8 mouse cellular contexts compared by ENCODE assay signal in the genomic region with DNA sequence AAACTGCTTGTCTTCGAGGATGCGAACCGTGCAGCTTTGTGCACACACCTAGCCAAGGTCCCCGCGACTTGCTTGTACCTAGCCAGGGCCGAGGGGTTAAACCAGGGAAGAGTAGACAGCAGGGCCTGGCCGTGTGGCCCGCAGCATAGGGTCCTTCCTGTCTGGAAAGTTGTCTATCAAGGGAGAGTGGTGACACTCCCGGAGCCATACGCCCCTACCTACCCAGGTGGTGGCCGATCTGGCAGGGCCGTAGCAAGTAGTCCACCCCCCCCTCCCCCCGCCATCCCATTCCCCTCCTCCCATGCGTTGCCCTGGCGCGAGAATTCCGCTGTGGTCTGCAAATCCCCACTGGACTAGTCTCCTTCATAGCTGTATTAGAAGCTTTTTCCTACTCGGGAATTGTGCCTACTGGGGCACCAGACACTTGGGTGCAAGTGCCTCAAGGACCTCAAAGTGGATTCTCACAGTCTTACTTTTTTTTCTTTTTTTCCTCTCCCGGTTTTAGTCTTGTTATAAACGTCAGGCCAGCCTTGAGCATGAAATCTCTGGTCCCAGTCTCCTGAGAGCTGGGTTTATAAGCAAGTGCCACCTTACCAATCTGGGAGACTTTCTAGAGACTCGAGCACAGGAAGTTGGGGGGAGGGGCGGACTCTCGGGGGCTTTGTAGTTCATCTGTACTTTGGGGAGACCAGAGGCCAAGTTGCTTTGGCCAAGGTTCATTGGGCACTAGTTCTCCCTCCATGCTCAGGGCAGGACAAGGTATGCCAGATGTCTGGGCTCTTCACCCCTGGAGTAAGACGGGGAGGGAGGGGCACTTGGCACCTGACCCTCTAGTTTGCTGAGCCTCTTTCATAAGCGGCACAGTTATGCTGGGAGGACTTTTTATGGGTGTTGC. TPM values are rescaled to one million over a fixed set of nuclear protein-coding genes. Genes with fewer than 3 reads are reported as not detected.
DNase-seq lines count a peak whose midpoint lies in the region; ATAC-seq and TF ChIP-seq lines count a peak whose summit lies in the region.

No protein-coding gene starts in this region.

- H3K27ac ChIP-seq in embryonic facial prominence, embryonic 11.5 days (replicated peaks; ENCODE audit: low read depth, low read length) = peak overlapping the region; percentile 75
- peak overlapping the region; percentile 82 for H3K27ac ChIP-seq in heart, postnatal 0 days (ENCODE audit: low read depth)
- H3K27ac ChIP-seq in stomach, embryonic 14.5 days (ENCODE audit: low read length) = peak overlapping the region; percentile 85

- H3K4me1 ChIP-seq in embryonic facial prominence, embryonic 11.5 days (ENCODE audit: control insufficient read depth, insufficient read depth, low read length) = no peaks in the 10 kb centered on the region
- peaks cover 15% of the 10 kb centered on the region for H3K4me1 ChIP-seq in heart, postnatal 0 days (ENCODE audit: control insufficient read depth, insufficient read depth)
- H3K4me1 ChIP-seq in stomach, embryonic 14.5 days (ENCODE audit: control insufficient read depth, insufficient read depth, low read length) = peaks cover 18% of the 10 kb centered on the region

- peak; percentile 55 for ATAC-seq in embryonic facial prominence, embryonic 11.5 days (replicated peaks; ENCODE audit: insufficient number of reproducible peaks, low FRiP score, low TSS enrichment, low read depth)
- 0 out of 2 replicates have a peak, but pooled peaks have one; percentile 8 for ATAC-seq in heart, postnatal 0 days (ENCODE audit: insufficient read depth, low read depth)
- ATAC-seq in megakaryocyte progenitor cell, adult 5-6 weeks (replicated peaks; ENCODE audit: poor library complexity) = peak; percentile 2; the same call in 1 of the 2 replicates
- ATAC-seq in stomach, embryonic 14.5 days (ENCODE audit: insufficient number of reproducible peaks, insufficient read depth, low FRiP score, low read depth) = peak; percentile 28; the same call in 1 of the 2 replicates

- H3K9ac ChIP-seq in embryonic facial prominence, embryonic 11.5 days (replicated peaks; ENCODE audit: low read length) = peak overlapping the region; percentile 92
- H3K9ac ChIP-seq in heart, postnatal 0 days (replicated peaks; ENCODE audit: low read depth, low read length) = peak overlapping the region; percentile 73
- H3K9ac ChIP-seq in stomach, embryonic 14.5 days (replicated peaks; ENCODE audit: low read depth, low read length) = peak overlapping the region; percentile 89

- H3K4me2 ChIP-seq in embryonic facial prominence, embryonic 11.5 days (ENCODE audit: low read depth, low read length) = peak overlapping the region; percentile 85
- H3K4me2 ChIP-seq in heart, postnatal 0 days (ENCODE audit: low read depth, low read length) = peak overlapping the region; percentile 88
- H3K4me2 ChIP-seq in stomach, embryonic 14.5 days (replicated peaks; ENCODE audit: low read depth, low read length) = peak overlapping the region; percentile 93

- no peak for TF ChIP-seq CTCF in heart, postnatal 0 days (IDR thresholded peaks at IDR 0.05; ENCODE audit: low read depth)

- TF ChIP-seq EP300 in heart, postnatal 0 days (IDR thresholded peaks at IDR 0.05; ENCODE audit: low read depth) = no peak

- peak; percentile 28 for DNase-seq in urinary bladder, postnatal 25 days (ENCODE audit: low spot score)
- no peak for DNase-seq in urinary bladder, adult 2 months (ENCODE audit: low spot score)
- peak; percentile 44 for DNase-seq in embryonic facial prominence, embryonic 11.5 days (ENCODE audit: low spot score)
- DNase-seq in heart, postnatal 0 days (ENCODE audit: low spot score) = no peak
- peak; percentile 80 to 81 for DNase-seq in kidney, postnatal 36 days
- no peak for DNase-seq in frontal cortex, postnatal 36 days (ENCODE audit: low spot score in 2 of 2)

- no peaks in the 10 kb centered on the region for H3K27me3 ChIP-seq in embryonic facial prominence, embryonic 11.5 days (ENCODE audit: control insufficient read depth, insufficient read depth, low read length)
- no peaks in the 10 kb centered on the region for H3K27me3 ChIP-seq in heart, postnatal 0 days (ENCODE audit: control insufficient read depth, insufficient read depth, low read length)
- H3K27me3 ChIP-seq in stomach, embryonic 14.5 days (ENCODE audit: control insufficient read depth, insufficient read depth, low read length) = no peaks in the 10 kb centered on the region

- whole genome bisulfite sequencing in embryonic facial prominence, embryonic 11.5 days = 2% methylated on average over 21 of the region's 25 CpGs
- WGBS in heart, postnatal 0 days = 2% methylated on average over 25 of the region's 25 CpGs
- WGBS in stomach, embryonic 14.5 days = 2% methylated on average over 24 of the region's 25 CpGs

- no peaks in the 10 kb centered on the region for H3K36me3 ChIP-seq in embryonic facial prominence, embryonic 11.5 days (replicated peaks; ENCODE audit: control insufficient read depth, insufficient read depth, low read depth, low read length)
- H3K36me3 ChIP-seq in heart, postnatal 0 days (replicated peaks; ENCODE audit: control insufficient read depth, insufficient read depth, low read length) = no peaks in the 10 kb centered on the region
- peaks cover 3% of the 10 kb centered on the region; the same call in 1 of the 2 replicates for H3K36me3 ChIP-seq in stomach, embryonic 14.5 days (ENCODE audit: control insufficient read depth, insufficient read depth, low read length)

- peak overlapping the region; percentile 89 for H3K4me3 ChIP-seq in embryonic facial prominence, embryonic 11.5 days (ENCODE audit: low read depth, low read length)
- peak overlapping the region; percentile 77 for H3K4me3 ChIP-seq in heart, postnatal 0 days (ENCODE audit: low read depth, low read length)
- H3K4me3 ChIP-seq in stomach, embryonic 14.5 days (ENCODE audit: low read depth, low read length) = peak overlapping the region; percentile 90

- H3K9me3 ChIP-seq in embryonic facial prominence, embryonic 11.5 days (replicated peaks; ENCODE audit: control insufficient read depth, low read length) = no peaks in the 10 kb centered on the region
- no peaks in the 10 kb centered on the region for H3K9me3 ChIP-seq in heart, postnatal 0 days (replicated peaks; ENCODE audit: control insufficient read depth, low read length)
- H3K9me3 ChIP-seq in stomach, embryonic 14.5 days (ENCODE audit: control insufficient read depth, low read depth, low read length) = no peaks in the 10 kb centered on the region

RNA-seq across cellular contexts. Expression of gene Klhl25, which starts 0.9 kb away (rescaled TPM):
- polyA plus RNA-seq in urinary bladder, adult 2 months (2012; rRNA removed) = 13.0 and 14.9 TPM in 2 replicates
- 19.2 and 19.6 TPM in 2 replicates for polyA plus RNA-seq in embryonic facial prominence, embryonic 11.5 days (2014; fragmentation: Nextera tagmentation; extraction: Ambion mirVana)
- total RNA-seq in heart, postnatal 0 days (2014; rRNA removed; ENCODE audit: low replicate concordance) = 15.0 and 20.7 TPM in 2 replicates
- 4.9 and 5.7 TPM in 2 replicates for polyA plus RNA-seq in heart, postnatal 0 days (2015; fragmentation: Nextera tagmentation; extraction: Ambion mirVana)
- 4.0 and 5.4 TPM in 2 replicates for total RNA-seq in megakaryocyte progenitor cell, adult 5-6 weeks (2015)
- total RNA-seq in megakaryocyte progenitor cell, adult 5-6 weeks (2017) = 8.7 and 9.0 TPM in 2 replicates
- 12.0 and 12.4 TPM in 2 replicates for polyA plus RNA-seq in stomach, embryonic 14.5 days (2014; fragmentation: Nextera tagmentation; extraction: Ambion mirVana)

Comparison
In these comparisons a context has a peak if more than half of its experiments do, and no peak if none do; other contexts are left out.
1. DNase-seq: peak in urinary bladder, postnatal 25 days (single experiment), embryonic facial prominence, embryonic 11.5 days (single experiment) and kidney, postnatal 36 days (2 of 2); none in urinary bladder, adult 2 months (single experiment), heart, postnatal 0 days (single experiment) and frontal cortex, postnatal 36 days (0 of 2).
2. ATAC-seq: peak in every context shown above with its lines; median percentile 55 in embryonic facial prominence, embryonic 11.5 days; 28 in stomach, embryonic 14.5 days; 8 in heart, postnatal 0 days; 2 in megakaryocyte progenitor cell, adult 5-6 weeks.
3. Peak in every context shown above with its lines, with median percentiles within 50 percentile points of each other: H3K27ac ChIP-seq, H3K4me2 ChIP-seq, H3K4me3 ChIP-seq and H3K9ac ChIP-seq.